Mouse (Mus musculus): ENCODE results near the gene Mxra8. TPM values are rescaled to one million over a fixed set of nuclear protein-coding genes. Genes with fewer than 3 reads are reported as not detected.
A peak's percentile ranks its signal among the peaks of the same experiment; 100 is the strongest.

Gene Mxra8
- polyA plus RNA-seq (2014; fragmentation: Nextera tagmentation; extraction: Ambion mirVana), result 14.9 and 16.6 TPM in 2 replicates

DNA sequence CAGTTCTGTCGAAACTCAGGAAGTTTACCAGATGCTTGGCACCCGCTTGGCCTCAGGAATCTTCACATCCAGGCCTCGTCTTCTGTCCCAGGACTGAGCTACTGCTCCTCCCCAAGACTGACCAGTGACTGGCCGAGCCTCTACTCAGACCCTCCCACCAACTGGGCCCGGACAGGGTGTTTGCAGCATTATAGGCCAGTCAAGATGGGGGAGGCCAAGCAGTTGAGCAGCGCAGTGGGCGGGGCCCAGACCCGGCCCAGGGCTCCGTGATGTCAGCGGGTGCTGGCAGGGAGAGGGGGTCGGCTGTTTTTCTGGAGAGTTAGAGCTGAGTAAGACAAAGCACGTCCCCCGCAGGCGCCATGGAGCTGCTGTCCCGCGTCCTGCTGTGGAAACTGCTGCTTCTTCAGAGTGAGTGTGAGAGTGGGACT lies at the start of gene Mxra8:
Gene Mxra8 (plus strand): TSS at position 198 of the 428 bp plus-strand sequence.
- Histone ChIP-seq H3K36me3 (ENCODE audit: control insufficient read depth, insufficient read depth, low read length) (0 out of 2 replicates have a peak, but pooled peaks cover 3% of the 10 kb centered on the region), H3K9ac (ENCODE audit: low read depth, low read length) (peak within 1 kb of the TSS; percentile 35), H3K27me3 (replicated peaks; ENCODE audit: control insufficient read depth, insufficient read depth, low read length) (peaks cover 8% of the 10 kb centered on the region), H3K9me3 (ENCODE audit: control insufficient read depth, low read length) (no peaks in the 10 kb centered on the region), H3K4me2 (peak within 1 kb of the TSS; percentile 98), H3K4me3 (ENCODE audit: low read depth, low read length) (peak within 1 kb of the TSS; percentile 59), H3K27ac (ENCODE audit: low read depth, low read length) (no peak within 1 kb of the TSS), H3K4me1 (replicated peaks; ENCODE audit: control insufficient read depth, insufficient read depth, low read length) (peaks cover 24% of the 10 kb centered on the region)
- DNase-seq (ENCODE audit: low spot score) (peak; percentile 71), ATAC-seq (replicated peaks; ENCODE audit: low FRiP score) (peak; percentile 60)
- WGBS, result 8% methylated on average over 16 of the region's 16 CpGs

- WGBS, result 87% methylated on average over 3 of the region's 3 CpGs
- H3K27me3 ChIP-seq (replicated peaks; ENCODE audit: control insufficient read depth, insufficient read depth, low read length), result peaks cover 7% of the 10 kb centered on the region; the same call in 1 of the 2 replicates
- H3K9me3 ChIP-seq (ENCODE audit: control insufficient read depth, low read length), result no peaks in the 10 kb centered on the region
- DNase-seq (ENCODE audit: low spot score) (no peak), ATAC-seq (replicated peaks; ENCODE audit: low FRiP score) (no peak)
- H3K4me2 ChIP-seq, result no peak within 1 kb of the TSS
- H3K4me1 ChIP-seq (replicated peaks; ENCODE audit: control insufficient read depth, insufficient read depth, low read length), result 0 out of 2 replicates have a peak, but pooled peaks cover 6% of the 10 kb centered on the region
- no peaks in the 10 kb centered on the region for H3K36me3 ChIP-seq (ENCODE audit: control insufficient read depth, insufficient read depth, low read length)
- no peak within 1 kb of the TSS for H3K4me3 ChIP-seq (ENCODE audit: low read depth, low read length)
- no peak within 1 kb of the TSS for H3K27ac ChIP-seq (ENCODE audit: low read depth, low read length)
- no peak within 1 kb of the TSS for H3K9ac ChIP-seq (ENCODE audit: low read depth, low read length)
These were observed 49.4 kb upstream of the Mxra8 start, which contains the start of gene Ankrd65 for GRCm38 (mm10) chr4:155790021-155790489. Ankrd65 (plus strand) TSS chr4:155790439.

DNA sequence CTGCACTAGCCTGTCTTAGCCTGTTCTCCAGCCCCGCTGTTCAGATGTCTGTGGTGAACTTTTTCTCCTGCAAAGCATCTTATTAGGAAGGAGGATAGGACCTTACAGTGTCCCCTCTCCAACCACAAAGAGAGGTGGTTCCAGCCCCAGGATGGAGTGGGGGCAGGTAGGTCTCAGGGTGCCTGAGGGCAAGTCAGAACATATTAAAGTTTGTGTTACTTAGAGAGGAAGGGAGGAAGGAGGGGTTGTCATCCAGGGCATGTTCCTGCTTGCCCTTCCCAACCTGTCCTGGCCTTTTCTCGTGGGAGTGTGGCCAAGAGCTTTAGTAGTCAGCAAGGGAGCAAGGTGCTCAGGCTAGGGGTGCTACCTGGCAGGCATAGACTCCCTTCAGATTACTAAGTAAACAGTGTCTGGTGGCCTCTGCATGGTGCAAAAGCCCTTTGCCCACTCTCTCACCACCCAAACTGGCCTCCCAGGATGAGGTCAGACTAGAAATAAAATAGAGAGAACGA lies 48.8 kb upstream of the Mxra8 start:
- no peak overlapping the region for H3K27ac ChIP-seq (ENCODE audit: low read depth, low read length)
- H3K9ac ChIP-seq (ENCODE audit: low read depth, low read length), result no peak overlapping the region
- H3K4me3 ChIP-seq (ENCODE audit: low read depth, low read length), result no peak overlapping the region
- no peaks in the 10 kb centered on the region for H3K9me3 ChIP-seq (ENCODE audit: control insufficient read depth, low read length)
- ATAC-seq (replicated peaks; ENCODE audit: low FRiP score) (no peak), DNase-seq (ENCODE audit: low spot score) (no peak)
- H3K4me2 ChIP-seq, result no peak overlapping the region
- H3K4me1 ChIP-seq (replicated peaks; ENCODE audit: control insufficient read depth, insufficient read depth, low read length), result 0 out of 2 replicates have a peak, but pooled peaks cover 4% of the 10 kb centered on the region
- 71% methylated on average over 3 of the region's 3 CpGs for WGBS
- H3K27me3 ChIP-seq (replicated peaks; ENCODE audit: control insufficient read depth, insufficient read depth, low read length), result peaks cover 7% of the 10 kb centered on the region; the same call in 1 of the 2 replicates
- H3K36me3 ChIP-seq (ENCODE audit: control insufficient read depth, insufficient read depth, low read length), result no peaks in the 10 kb centered on the region

DNA sequence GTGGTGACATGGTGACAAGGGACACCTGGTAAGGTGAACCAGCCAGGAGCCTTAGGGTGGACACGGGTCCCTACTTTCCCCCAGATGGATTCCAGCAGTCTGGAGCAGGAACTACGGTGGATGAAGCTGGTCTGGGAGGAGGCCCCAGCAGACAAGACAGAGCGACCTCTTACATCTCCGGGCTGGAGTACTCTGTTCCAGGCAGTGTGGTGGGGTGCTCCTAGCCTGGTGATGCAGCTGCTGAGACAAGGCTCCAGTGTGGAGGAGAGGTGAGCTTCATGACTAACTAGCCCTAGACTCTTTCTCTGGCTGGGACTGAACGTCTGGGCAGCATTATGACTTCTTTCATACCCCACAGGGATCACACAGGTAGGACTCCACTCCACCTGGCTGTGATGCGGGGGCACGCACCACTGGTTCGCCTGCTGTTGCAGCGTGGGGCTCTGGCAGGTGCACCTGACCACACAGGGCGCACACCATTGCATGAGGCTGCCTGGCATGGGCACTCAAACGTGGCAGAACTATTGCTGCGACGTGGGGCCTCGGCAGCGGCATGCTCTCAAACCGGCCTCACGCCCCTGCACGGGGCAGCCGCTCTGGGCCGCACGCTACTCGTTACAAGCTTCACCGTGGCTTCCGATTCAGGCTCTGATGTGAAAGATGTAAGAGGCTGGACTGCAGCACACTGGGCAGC lies 48.1 kb upstream of the Mxra8 start:
- Histone ChIP-seq H3K27me3 (replicated peaks; ENCODE audit: control insufficient read depth, insufficient read depth, low read length) (peaks cover 9% of the 10 kb centered on the region; the same call in 1 of the 2 replicates), H3K4me3 (ENCODE audit: low read depth, low read length) (no peak overlapping the region), H3K4me1 (replicated peaks; ENCODE audit: control insufficient read depth, insufficient read depth, low read length) (0 out of 2 replicates have a peak, but pooled peaks cover 4% of the 10 kb centered on the region), H3K4me2 (no peak overlapping the region), H3K36me3 (ENCODE audit: control insufficient read depth, insufficient read depth, low read length) (no peaks in the 10 kb centered on the region), H3K9me3 (ENCODE audit: control insufficient read depth, low read length) (no peaks in the 10 kb centered on the region), H3K9ac (ENCODE audit: low read depth, low read length) (no peak overlapping the region), H3K27ac (ENCODE audit: low read depth, low read length) (no peak overlapping the region)
- no peak for ATAC-seq (replicated peaks; ENCODE audit: low FRiP score)
- 69% methylated on average over 24 of the region's 24 CpGs for WGBS
- DNase-seq (ENCODE audit: low spot score), result no peak

GRCm38 (mm10) chr4:155793730-155794129 lies 45.8 kb upstream of the Mxra8 start:
- no peak for DNase-seq (ENCODE audit: low spot score)
- no peak overlapping the region for H3K9ac ChIP-seq (ENCODE audit: low read depth, low read length)
- no peak for ATAC-seq (replicated peaks; ENCODE audit: low FRiP score)

DNA sequence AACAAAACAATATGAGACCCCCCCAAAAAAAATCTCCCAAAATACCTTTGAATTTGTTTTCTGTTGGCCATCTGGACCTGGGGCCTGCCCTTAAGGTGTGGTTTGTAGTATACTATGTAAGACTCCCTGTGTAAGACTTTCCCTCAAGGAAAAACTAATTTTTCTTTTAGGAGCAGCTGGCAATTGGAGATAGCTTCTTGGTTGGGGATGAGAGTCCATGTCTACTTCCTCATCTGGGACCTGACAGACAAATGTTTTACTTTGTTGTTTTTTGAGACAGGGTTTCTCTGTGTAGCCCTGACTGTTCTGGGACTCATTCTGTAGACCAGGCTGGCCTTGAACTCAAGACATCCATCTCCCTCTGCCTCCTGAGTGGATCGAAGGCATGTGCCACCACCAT lies 37.4 kb upstream of the Mxra8 start:
- Histone ChIP-seq H3K36me3 (ENCODE audit: control insufficient read depth, insufficient read depth, low read length) (peaks cover 11% of the 10 kb centered on the region), H3K27me3 (replicated peaks; ENCODE audit: control insufficient read depth, insufficient read depth, low read length) (no peaks in the 10 kb centered on the region)
- 92% methylated on average over 1 of the region's 1 CpGs for WGBS

More at GRCm38 (mm10) chr4:155793730-155794129, 45.8 kb upstream of the Mxra8 start:
- H3K27me3 ChIP-seq (replicated peaks; ENCODE audit: control insufficient read depth, insufficient read depth, low read length), result peaks cover 9% of the 10 kb centered on the region; the same call in 1 of the 2 replicates
- 0 out of 2 replicates have a peak, but pooled peaks cover 4% of the 10 kb centered on the region for H3K4me1 ChIP-seq (replicated peaks; ENCODE audit: control insufficient read depth, insufficient read depth, low read length)
- 67% methylated on average over 2 of the region's 2 CpGs for WGBS
- H3K4me3 ChIP-seq (ENCODE audit: low read depth, low read length), result no peak overlapping the region
- no peak overlapping the region for H3K27ac ChIP-seq (ENCODE audit: low read depth, low read length)
- H3K36me3 ChIP-seq (ENCODE audit: control insufficient read depth, insufficient read depth, low read length), result no peaks in the 10 kb centered on the region
- H3K9me3 ChIP-seq (ENCODE audit: control insufficient read depth, low read length), result no peaks in the 10 kb centered on the region
- no peak overlapping the region for H3K4me2 ChIP-seq

GRCm38 (mm10) chr4:155802741-155803339 lies 36.6 kb upstream of the Mxra8 start, which contains the start of gene Mrpl20:
Mrpl20 (plus strand) TSS chr4:155802878.
- peaks cover 15% of the 10 kb centered on the region for H3K4me1 ChIP-seq (replicated peaks; ENCODE audit: control insufficient read depth, insufficient read depth, low read length)
- H3K36me3 ChIP-seq (ENCODE audit: control insufficient read depth, insufficient read depth, low read length), result peaks cover 15% of the 10 kb centered on the region
- H3K9me3 ChIP-seq (ENCODE audit: control insufficient read depth, low read length), result no peaks in the 10 kb centered on the region
- H3K4me3 ChIP-seq (ENCODE audit: low read depth, low read length), result peak within 1 kb of the TSS; percentile 73
- H3K27me3 ChIP-seq (replicated peaks; ENCODE audit: control insufficient read depth, insufficient read depth, low read length), result no peaks in the 10 kb centered on the region
- H3K4me2 ChIP-seq, result peak within 1 kb of the TSS; percentile 80
- DNase-seq (ENCODE audit: low spot score) (peak; percentile 52), ATAC-seq (replicated peaks; ENCODE audit: low FRiP score) (peak; percentile 66)
- peak within 1 kb of the TSS; percentile 20; the same call in 1 of the 2 replicates for H3K27ac ChIP-seq (ENCODE audit: low read depth, low read length)
- 7% methylated on average over 12 of the region's 12 CpGs for WGBS
- peak within 1 kb of the TSS; percentile 77 for H3K9ac ChIP-seq (ENCODE audit: low read depth, low read length)

More for the DNA sequence above, 37.4 kb upstream of the Mxra8 start:
- Histone ChIP-seq H3K27ac (ENCODE audit: low read depth, low read length) (no peak overlapping the region), H3K4me2 (no peak overlapping the region), H3K4me1 (replicated peaks; ENCODE audit: control insufficient read depth, insufficient read depth, low read length) (peaks cover 15% of the 10 kb centered on the region), H3K9me3 (ENCODE audit: control insufficient read depth, low read length) (no peaks in the 10 kb centered on the region), H3K4me3 (ENCODE audit: low read depth, low read length) (no peak overlapping the region), H3K9ac (ENCODE audit: low read depth, low read length) (no peak overlapping the region)
- ATAC-seq (replicated peaks; ENCODE audit: low FRiP score) (no peak), DNase-seq (ENCODE audit: low spot score) (no peak)

DNA sequence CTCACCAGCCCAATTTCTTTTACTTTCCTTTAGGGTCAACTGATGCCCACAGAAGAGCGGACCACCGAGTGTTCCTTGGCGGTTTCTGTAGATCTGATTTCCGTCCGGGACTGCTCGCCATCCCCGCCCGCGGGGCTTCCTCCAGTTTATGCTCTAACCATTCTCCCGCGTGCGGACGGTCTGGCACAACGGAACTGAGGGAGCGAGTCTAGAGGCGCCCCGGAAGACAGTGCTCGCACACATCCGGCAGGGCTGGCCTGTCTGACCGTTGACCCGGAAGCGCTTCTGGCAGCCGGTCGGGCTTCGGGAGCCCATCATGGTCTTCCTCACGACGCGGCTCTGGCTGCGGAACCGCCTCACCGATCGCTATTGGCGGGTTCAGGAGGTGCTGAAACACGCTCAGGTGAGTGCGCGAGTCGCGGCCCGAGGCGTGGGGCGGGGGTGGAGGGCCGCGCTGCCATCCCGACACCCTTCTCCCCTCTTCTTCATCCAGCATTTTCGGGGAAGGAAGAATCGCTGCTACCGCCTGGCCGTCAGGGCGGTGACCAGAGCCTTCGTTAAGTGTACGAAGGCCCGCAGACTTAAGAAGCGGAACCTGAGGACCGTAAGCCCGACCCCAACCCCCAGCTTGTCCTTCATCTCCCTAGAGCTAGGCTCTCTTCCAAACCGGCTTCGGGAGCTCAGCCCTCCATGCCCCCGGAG lies 36.0 kb upstream of the Mxra8 start:
- H3K36me3 ChIP-seq (ENCODE audit: control insufficient read depth, insufficient read depth, low read length), result peaks cover 22% of the 10 kb centered on the region
- DNase-seq (ENCODE audit: low spot score), result peak; percentile 95
- H3K27me3 ChIP-seq (replicated peaks; ENCODE audit: control insufficient read depth, insufficient read depth, low read length), result no peaks in the 10 kb centered on the region
- peak overlapping the region; percentile 20; the same call in 1 of the 2 replicates for H3K27ac ChIP-seq (ENCODE audit: low read depth, low read length)
- ATAC-seq (replicated peaks; ENCODE audit: low FRiP score), result peak; percentile 98
- H3K4me1 ChIP-seq (replicated peaks; ENCODE audit: control insufficient read depth, insufficient read depth, low read length), result peaks cover 15% of the 10 kb centered on the region
- peak overlapping the region; percentile 73 for H3K4me3 ChIP-seq (ENCODE audit: low read depth, low read length)
- H3K9me3 ChIP-seq (ENCODE audit: control insufficient read depth, low read length), result no peaks in the 10 kb centered on the region
- peak overlapping the region; percentile 77 for H3K9ac ChIP-seq (ENCODE audit: low read depth, low read length)
- under 1% methylated on average over 58 of the region's 58 CpGs for WGBS
- H3K4me2 ChIP-seq, result peak overlapping the region; percentile 80

Data from liver, embryonic 11.5 days (tissue).